In the genomic region with DNA sequence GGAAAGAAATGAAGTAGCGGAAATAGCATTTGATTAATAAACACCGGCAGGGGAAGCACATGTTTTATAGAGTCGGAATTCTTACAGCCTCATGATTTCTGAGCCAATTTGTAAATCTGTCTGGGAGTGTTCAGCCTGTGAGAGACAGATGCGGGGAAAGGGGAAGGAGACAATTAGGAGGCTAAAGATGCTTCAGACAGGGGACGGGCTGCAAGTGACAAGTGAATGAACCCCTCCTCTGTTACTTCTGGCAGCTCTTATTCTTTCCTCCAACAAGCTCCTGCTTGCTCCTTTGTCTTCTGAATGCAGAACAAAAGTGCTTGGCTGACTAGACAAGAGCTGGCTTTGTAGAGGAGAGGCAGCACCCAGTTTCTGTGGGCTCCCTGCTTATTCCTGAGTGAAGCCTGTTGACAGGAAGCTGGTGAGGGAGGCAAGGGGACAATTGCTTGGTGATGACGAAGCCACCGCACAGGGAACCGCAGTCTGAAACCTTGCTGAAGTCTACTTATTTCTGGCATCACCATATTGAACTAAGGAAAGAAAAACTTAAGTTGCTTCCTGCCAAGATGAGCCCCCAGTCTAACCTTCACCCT, we compare ENCODE assay signal across 19 mouse cellular contexts.
DNase-seq lines count a peak whose midpoint lies in the region; ATAC-seq and TF ChIP-seq lines count a peak whose summit lies in the region.
"Had no signal": no experiment of that assay in that cellular context is flagged by ENCODE, and none has a peak within 500 bp of the region (broad histone marks: within the 10 kb centered on the region; RNA-seq: fewer than 3 reads in every experiment).

No protein-coding gene starts in this region.

- no peak overlapping the region for H3K4me3 ChIP-seq in midbrain, embryonic 10.5 days
- H3K4me3 ChIP-seq in midbrain, embryonic 15.5 days = no peak overlapping the region
- H3K4me3 ChIP-seq in embryonic facial prominence, embryonic 10.5 days = no peak overlapping the region
- no peak overlapping the region for H3K4me3 ChIP-seq in hindbrain, embryonic 13.5 days
- no peak overlapping the region for H3K4me3 ChIP-seq in midbrain, postnatal 0 days (ENCODE audit: low read depth, low read length)
- H3K4me3 ChIP-seq: embryonic facial prominence, embryonic 12.5 days; hindbrain, embryonic 15.5 days; limb, embryonic 15.5 days; megakaryocyte, embryonic 14.5 days had no signal

- TF ChIP-seq CTCF in midbrain, postnatal 0 days (IDR thresholded peaks at IDR 0.05) = no peak

- H3K4me1 ChIP-seq in midbrain, embryonic 10.5 days = peaks cover 15% of the 10 kb centered on the region
- H3K4me1 ChIP-seq in midbrain, embryonic 15.5 days = no peaks in the 10 kb centered on the region
- peaks cover 9% of the 10 kb centered on the region; the same call in 1 of the 2 replicates for H3K4me1 ChIP-seq in embryonic facial prominence, embryonic 10.5 days
- H3K4me1 ChIP-seq in hindbrain, embryonic 13.5 days (replicated peaks) = peaks cover 12% of the 10 kb centered on the region
- no peaks in the 10 kb centered on the region for H3K4me1 ChIP-seq in midbrain, postnatal 0 days (ENCODE audit: insufficient read depth, low read length)
- H3K4me1 ChIP-seq: embryonic facial prominence, embryonic 12.5 days; megakaryocyte, embryonic 14.5 days had no signal

- H3K9me3 ChIP-seq in midbrain, embryonic 10.5 days (replicated peaks) = no peaks in the 10 kb centered on the region
- no peaks in the 10 kb centered on the region for H3K9me3 ChIP-seq in midbrain, embryonic 15.5 days
- H3K9me3 ChIP-seq in embryonic facial prominence, embryonic 10.5 days = no peaks in the 10 kb centered on the region
- H3K9me3 ChIP-seq in hindbrain, embryonic 13.5 days = no peaks in the 10 kb centered on the region
- H3K9me3 ChIP-seq in midbrain, postnatal 0 days (ENCODE audit: low read length) = no peaks in the 10 kb centered on the region
- H3K9me3 ChIP-seq: embryonic facial prominence, embryonic 12.5 days; hindbrain, embryonic 15.5 days; limb, embryonic 15.5 days had no signal

- no peaks in the 10 kb centered on the region for H3K36me3 ChIP-seq in midbrain, embryonic 10.5 days
- H3K36me3 ChIP-seq in midbrain, embryonic 15.5 days (replicated peaks) = no peaks in the 10 kb centered on the region
- no peaks in the 10 kb centered on the region for H3K36me3 ChIP-seq in embryonic facial prominence, embryonic 10.5 days (replicated peaks)
- H3K36me3 ChIP-seq in hindbrain, embryonic 13.5 days = no peaks in the 10 kb centered on the region
- no peaks in the 10 kb centered on the region for H3K36me3 ChIP-seq in midbrain, postnatal 0 days (ENCODE audit: insufficient read depth, low read length)
- H3K36me3 ChIP-seq: embryonic facial prominence, embryonic 12.5 days; hindbrain, embryonic 15.5 days; limb, embryonic 15.5 days had no signal

- peaks cover 3% of the 10 kb centered on the region; the same call in 1 of the 2 replicates for H3K27me3 ChIP-seq in midbrain, embryonic 10.5 days (ENCODE audit: low read depth, poor library complexity, severe bottlenecking)
- H3K27me3 ChIP-seq in midbrain, embryonic 15.5 days (replicated peaks) = no peaks in the 10 kb centered on the region
- no peaks in the 10 kb centered on the region for H3K27me3 ChIP-seq in embryonic facial prominence, embryonic 10.5 days (replicated peaks; ENCODE audit: low read depth, poor library complexity, severe bottlenecking)
- 0 out of 2 replicates have a peak, but pooled peaks cover 4% of the 10 kb centered on the region for H3K27me3 ChIP-seq in hindbrain, embryonic 13.5 days
- no peaks in the 10 kb centered on the region for H3K27me3 ChIP-seq in midbrain, postnatal 0 days (ENCODE audit: insufficient read depth, low read length)
- H3K27me3 ChIP-seq: embryonic facial prominence, embryonic 12.5 days; hindbrain, embryonic 15.5 days; limb, embryonic 15.5 days; megakaryocyte, embryonic 14.5 days had no signal

- H3K4me2 ChIP-seq in midbrain, embryonic 15.5 days = no peak overlapping the region
- H3K4me2 ChIP-seq in hindbrain, embryonic 13.5 days = no peak overlapping the region
- H3K4me2 ChIP-seq in midbrain, postnatal 0 days (ENCODE audit: low read depth, low read length, poor library complexity, severe bottlenecking) = no peak overlapping the region
- H3K4me2 ChIP-seq: embryonic facial prominence, embryonic 12.5 days; hindbrain, embryonic 15.5 days; limb, embryonic 15.5 days had no signal

- intact Hi-C loops in left cerebral cortex, postnatal 14 days (cut with DNase I) = no loop called here

- H3K9ac ChIP-seq in midbrain, embryonic 15.5 days = no peak overlapping the region
- no peak overlapping the region for H3K9ac ChIP-seq in hindbrain, embryonic 13.5 days
- no peak overlapping the region for H3K9ac ChIP-seq in midbrain, postnatal 0 days (replicated peaks; ENCODE audit: low read length, poor library complexity, severe bottlenecking)
- H3K9ac ChIP-seq: embryonic facial prominence, embryonic 12.5 days; hindbrain, embryonic 15.5 days; limb, embryonic 15.5 days had no signal

- H3K27ac ChIP-seq in midbrain, embryonic 10.5 days (replicated peaks) = peak overlapping the region; percentile 25; the same call in 1 of the 2 replicates
- no peak overlapping the region for H3K27ac ChIP-seq in midbrain, embryonic 15.5 days
- no peak overlapping the region for H3K27ac ChIP-seq in embryonic facial prominence, embryonic 10.5 days (replicated peaks)
- peak overlapping the region; percentile 44 for H3K27ac ChIP-seq in hindbrain, embryonic 13.5 days
- no peak overlapping the region for H3K27ac ChIP-seq in midbrain, postnatal 0 days (ENCODE audit: low read depth, low read length)
- H3K27ac ChIP-seq: embryonic facial prominence, embryonic 12.5 days; hindbrain, embryonic 15.5 days; limb, embryonic 15.5 days had no signal

- DNase-seq in midbrain, embryonic 10.5 days (ENCODE audit: low spot score) = peak; percentile 14
- peak; percentile 7 for DNase-seq in embryonic facial prominence, embryonic 10.5 days (ENCODE audit: low spot score)
- DNase-seq in midbrain, postnatal 0 days (ENCODE audit: low spot score) = peak; percentile 14
- no peak for DNase-seq in urinary bladder, postnatal 36 days (ENCODE audit: low spot score in 2 of 2)
- DNase-seq in left cerebral cortex, postnatal 14 days (ENCODE audit: low spot score in 2 of 2) = no peak
- DNase-seq in heart, adult 18-20 months = no peak
- DNase-seq: adrenal gland, postnatal 36 days; cerebellum, adult 9-11 months; heart, adult 11 months; kidney, adult 18-20 months; kidney, postnatal 14 days; layer of hippocampus, adult 9-11 months; lung, postnatal 14 days had no signal

- no peak for ATAC-seq in midbrain, embryonic 15.5 days (replicated peaks)
- ATAC-seq in hindbrain, embryonic 13.5 days (ENCODE audit: low FRiP score) = no peak
- no peak for ATAC-seq in midbrain, postnatal 0 days (ENCODE audit: low FRiP score)

- WGBS in midbrain, embryonic 10.5 days = 59% methylated on average over 8 of the region's 8 CpGs
- 25% methylated on average over 8 of the region's 8 CpGs for WGBS in midbrain, embryonic 15.5 days
- WGBS in embryonic facial prominence, embryonic 10.5 days = 49% methylated on average over 8 of the region's 8 CpGs
- WGBS in hindbrain, embryonic 13.5 days = 21% methylated on average over 8 of the region's 8 CpGs
- WGBS in midbrain, postnatal 0 days = 18% methylated on average over 8 of the region's 8 CpGs

Comparison
In these comparisons a context has a peak if more than half of its experiments do, and no peak if none do; other contexts are left out.
1. H3K27ac ChIP-seq: peak in midbrain, embryonic 10.5 days (single experiment) and hindbrain, embryonic 13.5 days (single experiment); none in midbrain, embryonic 15.5 days (single experiment), embryonic facial prominence, embryonic 10.5 days (single experiment) and midbrain, postnatal 0 days (single experiment).
2. DNase-seq: peak in midbrain, embryonic 10.5 days (single experiment), embryonic facial prominence, embryonic 10.5 days (single experiment) and midbrain, postnatal 0 days (single experiment); none in urinary bladder, postnatal 36 days (0 of 2), left cerebral cortex, postnatal 14 days (0 of 2) and heart, adult 18-20 months (0 of 2).